Mouse (Mus musculus): ENCODE measurements around the gene Pfdn5. TPM values are rescaled to one million over a fixed set of nuclear protein-coding genes. Genes with fewer than 3 reads are reported as not detected.
A peak's percentile ranks its signal among the peaks of the same experiment; 100 is the strongest.

Pfdn5 gene
- 314 and 380 TPM in 2 replicates for polyA plus RNA-seq (2015; fragmentation: Nextera tagmentation; extraction: Ambion mirVana)

DNA sequence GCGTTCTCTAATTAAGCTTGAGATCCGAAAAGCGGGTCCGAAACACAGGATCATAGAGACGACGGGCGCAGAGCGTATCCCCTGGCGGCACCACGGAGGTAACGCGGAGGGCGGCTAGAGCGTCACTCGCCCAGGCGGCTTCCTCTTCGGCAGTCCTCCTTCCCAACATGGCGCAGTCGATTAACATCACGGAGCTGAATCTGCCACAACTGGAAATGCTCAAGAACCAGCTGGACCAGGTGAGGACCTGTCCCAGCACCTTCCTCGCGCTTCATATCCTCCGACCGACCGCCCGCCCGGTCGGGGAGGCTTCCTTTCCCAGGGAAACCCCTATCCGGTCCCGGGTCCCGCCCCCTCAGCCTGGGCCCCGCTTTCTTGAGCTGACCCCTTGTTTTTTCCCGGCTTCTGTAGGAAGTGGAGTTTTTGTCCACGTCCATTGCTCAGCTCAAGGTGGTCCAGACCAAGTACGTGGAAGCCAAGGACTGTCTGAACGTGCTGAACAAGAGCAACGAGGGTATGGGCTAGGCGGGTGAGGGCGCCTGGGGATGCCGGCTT lies at the start of gene Pfdn5:
Gene Pfdn5 (plus strand): TSS at position 95 of the 555 bp plus-strand sequence.
- H3K9ac ChIP-seq = peak within 1 kb of the TSS; percentile 57
- ATAC-seq (ENCODE audit: insufficient number of reproducible peaks, low FRiP score, low TSS enrichment, low read depth) = peak; percentile 78
- peaks cover 60% of the 10 kb centered on the region for H3K36me3 ChIP-seq
- WGBS = under 1% methylated on average over 40 of the region's 40 CpGs
- H3K4me2 ChIP-seq = peak within 1 kb of the TSS; percentile 52
- H3K27ac ChIP-seq = peak within 1 kb of the TSS; percentile 75
- no peaks in the 10 kb centered on the region for H3K27me3 ChIP-seq
- H3K4me3 ChIP-seq = peak within 1 kb of the TSS; percentile 70
- H3K9me3 ChIP-seq = no peaks in the 10 kb centered on the region
- H3K4me1 ChIP-seq = peaks cover 13% of the 10 kb centered on the region

DNA sequence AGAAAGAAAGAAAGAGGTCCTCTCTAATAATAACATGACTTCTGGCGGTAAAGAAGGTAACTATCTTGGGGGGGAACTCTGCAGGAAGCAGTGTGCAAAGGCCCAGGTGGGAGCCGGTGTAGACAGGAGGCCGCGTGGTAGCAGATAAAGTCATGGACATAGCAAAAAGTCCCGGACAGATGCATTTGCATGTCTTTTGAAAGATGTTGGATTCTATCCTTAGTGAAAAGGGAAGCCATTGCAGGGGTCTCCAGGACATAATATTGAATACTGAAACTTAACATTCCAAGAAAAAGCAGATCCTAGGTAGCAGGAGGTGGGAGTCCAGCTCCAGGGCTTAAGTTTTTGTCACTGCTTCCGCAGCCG lies 47.2 kb upstream of the Pfdn5 start:
- Histone ChIP-seq H3K4me2 (peak overlapping the region; percentile 61), H3K9ac (0 out of 2 replicates have a peak overlapping the region, but pooled peaks have one; percentile 18), H3K36me3 (peaks cover 20% of the 10 kb centered on the region), H3K9me3 (no peaks in the 10 kb centered on the region), H3K27ac (peak overlapping the region; percentile 92), H3K4me3 (peak overlapping the region; percentile 93), H3K4me1 (peaks cover 20% of the 10 kb centered on the region), H3K27me3 (no peaks in the 10 kb centered on the region)
- no peak for ATAC-seq (ENCODE audit: insufficient number of reproducible peaks, low FRiP score, low TSS enrichment, low read depth)
- WGBS = 34% methylated on average over 7 of the region's 7 CpGs

DNA sequence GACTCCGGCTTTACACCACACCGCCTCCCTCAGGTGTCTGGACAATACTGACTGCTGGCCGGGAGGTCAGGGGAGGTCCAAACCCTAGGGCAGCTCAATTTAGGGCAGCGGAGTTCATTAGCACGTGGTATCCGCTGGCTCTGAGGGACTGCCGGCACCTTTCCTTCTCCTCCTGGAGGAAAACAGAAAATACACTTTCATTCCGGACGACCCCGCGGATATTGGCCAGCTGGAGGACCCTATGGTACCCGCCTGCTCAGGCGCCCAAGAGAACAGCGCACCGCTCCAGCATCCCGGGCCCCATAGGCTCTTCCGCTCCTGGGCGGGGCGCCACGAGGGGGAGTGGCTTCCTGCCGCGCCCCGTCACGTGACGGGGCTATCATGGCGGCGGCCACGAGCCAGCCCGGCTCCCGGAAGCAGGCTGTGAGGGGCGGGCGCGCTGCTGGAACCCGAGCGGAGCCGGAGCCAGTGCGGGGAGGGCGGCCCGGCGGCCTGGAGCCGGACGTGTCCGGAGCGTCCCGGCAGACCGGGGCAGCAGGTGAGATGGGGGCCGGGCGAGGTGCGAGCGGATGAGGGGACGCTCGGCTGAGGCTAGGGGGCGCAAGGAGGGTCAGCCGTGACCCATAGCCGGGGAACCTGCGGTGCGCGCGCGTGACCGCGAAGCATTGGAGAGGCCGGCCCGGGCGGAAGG lies 46.7 kb upstream of the Pfdn5 start, which contains the start of gene Mfsd5:
Gene Mfsd5 (plus strand): TSS at position 363 of the 691 bp plus-strand sequence.
- H3K9ac ChIP-seq = peak within 1 kb of the TSS; percentile 71
- peaks cover 20% of the 10 kb centered on the region for H3K4me1 ChIP-seq
- peak within 1 kb of the TSS; percentile 92 for H3K27ac ChIP-seq
- no peaks in the 10 kb centered on the region for H3K9me3 ChIP-seq
- H3K36me3 ChIP-seq = peaks cover 20% of the 10 kb centered on the region
- under 1% methylated on average over 65 of the region's 65 CpGs for WGBS
- H3K4me3 ChIP-seq = peak within 1 kb of the TSS; percentile 93
- H3K27me3 ChIP-seq = no peaks in the 10 kb centered on the region
- ATAC-seq (ENCODE audit: insufficient number of reproducible peaks, low FRiP score, low TSS enrichment, low read depth) = peak; percentile 90
- peak within 1 kb of the TSS; percentile 61 for H3K4me2 ChIP-seq

DNA sequence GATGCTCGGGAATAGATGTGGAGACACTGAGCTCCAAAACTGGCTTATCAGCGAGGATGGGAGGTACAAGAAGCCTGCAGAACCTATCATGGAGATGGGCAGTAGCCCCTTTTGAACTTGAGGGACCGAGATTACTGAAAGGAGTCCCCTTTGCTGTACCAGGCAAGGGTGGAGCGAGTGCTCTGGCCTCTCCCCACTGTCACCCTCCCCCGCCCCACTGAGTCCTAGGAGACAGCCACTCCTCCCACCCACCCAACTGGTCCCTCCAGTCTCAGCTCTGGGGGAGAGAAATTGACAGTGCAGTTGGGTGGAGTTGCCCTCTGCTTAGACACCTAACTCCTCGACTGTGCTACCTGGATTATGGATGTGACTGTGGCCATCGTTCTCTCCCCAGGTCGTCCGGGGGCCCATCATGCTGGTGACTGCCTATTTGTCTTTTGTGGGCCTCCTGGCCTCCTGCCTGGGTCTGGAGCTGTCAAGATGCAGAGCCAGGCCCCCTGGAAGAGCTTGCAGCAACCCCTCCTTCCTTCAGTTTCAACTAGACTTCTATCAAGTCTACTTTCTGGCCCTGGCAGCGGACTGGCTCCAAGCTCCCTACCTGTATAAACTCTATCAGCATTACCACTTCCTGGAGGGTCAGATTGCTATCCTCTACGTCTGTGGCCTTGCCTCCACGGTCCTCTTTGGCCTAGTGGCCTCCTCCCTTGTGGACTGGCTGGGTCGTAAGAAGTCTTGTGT lies 46.0 kb upstream of the Pfdn5 start:
- WGBS = 24% methylated on average over 13 of the region's 13 CpGs
- ATAC-seq (ENCODE audit: insufficient number of reproducible peaks, low FRiP score, low TSS enrichment, low read depth) = peak; percentile 33

DNA sequence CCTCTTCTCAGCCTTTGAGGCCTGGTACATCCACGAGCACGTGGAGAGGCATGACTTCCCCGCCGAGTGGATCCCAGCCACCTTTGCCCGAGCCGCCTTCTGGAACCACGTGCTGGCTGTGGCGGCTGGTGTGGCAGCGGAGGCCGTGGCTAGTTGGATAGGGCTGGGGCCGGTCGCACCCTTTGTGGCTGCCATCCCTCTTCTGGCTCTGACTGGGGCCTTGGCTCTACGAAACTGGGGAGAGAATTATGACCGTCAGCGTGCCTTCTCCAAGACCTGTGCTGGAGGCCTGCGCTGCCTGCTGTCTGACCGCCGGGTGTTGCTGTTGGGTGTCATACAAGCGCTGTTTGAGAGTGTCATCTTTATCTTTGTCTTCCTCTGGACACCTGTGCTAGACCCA lies 45.3 kb upstream of the Pfdn5 start:
- peaks cover 20% of the 10 kb centered on the region for H3K36me3 ChIP-seq
- peak overlapping the region; percentile 93 for H3K4me3 ChIP-seq
- peaks cover 20% of the 10 kb centered on the region for H3K4me1 ChIP-seq
- H3K4me2 ChIP-seq = peak overlapping the region; percentile 61
- no peak for ATAC-seq (ENCODE audit: insufficient number of reproducible peaks, low FRiP score, low TSS enrichment, low read depth)
- WGBS = 93% methylated on average over 19 of the region's 19 CpGs
- H3K27me3 ChIP-seq = no peaks in the 10 kb centered on the region
- H3K9me3 ChIP-seq = no peaks in the 10 kb centered on the region
- H3K9ac ChIP-seq = no peak overlapping the region
- H3K27ac ChIP-seq = peak overlapping the region; percentile 92; the same call in 1 of the 2 replicates

More for the DNA sequence above, 46.0 kb upstream of the Pfdn5 start:
- peak overlapping the region; percentile 61 for H3K4me2 ChIP-seq
- H3K9me3 ChIP-seq = no peaks in the 10 kb centered on the region
- H3K9ac ChIP-seq = peak overlapping the region; percentile 71
- peaks cover 20% of the 10 kb centered on the region for H3K4me1 ChIP-seq
- no peaks in the 10 kb centered on the region for H3K27me3 ChIP-seq
- H3K36me3 ChIP-seq = peaks cover 20% of the 10 kb centered on the region
- peak overlapping the region; percentile 92 for H3K27ac ChIP-seq
- H3K4me3 ChIP-seq = peak overlapping the region; percentile 93

- Histone ChIP-seq H3K36me3 (peaks cover 20% of the 10 kb centered on the region), H3K27me3 (no peaks in the 10 kb centered on the region), H3K4me3 (no peak overlapping the region), H3K4me2 (no peak overlapping the region), H3K9ac (no peak overlapping the region), H3K4me1 (peaks cover 20% of the 10 kb centered on the region), H3K9me3 (no peaks in the 10 kb centered on the region), H3K27ac (no peak overlapping the region)
- ATAC-seq (ENCODE audit: insufficient number of reproducible peaks, low FRiP score, low TSS enrichment, low read depth) = no peak
- 75% methylated on average over 8 of the region's 8 CpGs for WGBS
Measured at GRCm38 (mm10) chr15:102282463-102283292, 43.2 kb upstream of the Pfdn5 start.

DNA sequence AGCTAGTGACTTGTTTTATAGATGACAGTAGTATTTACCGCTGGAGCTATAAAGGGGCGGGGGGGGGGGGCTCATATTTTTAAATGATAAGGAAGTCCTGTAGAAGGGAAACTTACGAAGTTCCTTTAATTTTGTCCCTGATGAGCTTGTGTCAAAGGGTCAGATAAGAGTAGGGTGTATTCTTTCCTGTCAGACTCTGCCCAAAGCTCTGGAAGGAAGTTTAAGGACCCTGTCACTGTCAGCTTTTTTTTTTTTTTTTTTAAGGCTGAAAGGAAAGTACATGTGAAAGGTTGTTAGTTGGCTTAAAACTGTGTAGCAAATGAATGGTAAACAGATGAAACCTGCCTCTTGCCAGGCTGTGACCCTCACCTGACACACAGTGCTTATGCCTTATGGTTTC lies 42.3 kb upstream of the Pfdn5 start:
- H3K9me3 ChIP-seq = no peaks in the 10 kb centered on the region
- no peak overlapping the region for H3K9ac ChIP-seq
- H3K27ac ChIP-seq = no peak overlapping the region
- H3K4me2 ChIP-seq = no peak overlapping the region
- WGBS = 71% methylated on average over 3 of the region's 3 CpGs
- no peak overlapping the region for H3K4me3 ChIP-seq
- peaks cover 20% of the 10 kb centered on the region for H3K4me1 ChIP-seq
- no peaks in the 10 kb centered on the region for H3K27me3 ChIP-seq
- peaks cover 20% of the 10 kb centered on the region for H3K36me3 ChIP-seq
- no peak for ATAC-seq (ENCODE audit: insufficient number of reproducible peaks, low FRiP score, low TSS enrichment, low read depth)

DNA sequence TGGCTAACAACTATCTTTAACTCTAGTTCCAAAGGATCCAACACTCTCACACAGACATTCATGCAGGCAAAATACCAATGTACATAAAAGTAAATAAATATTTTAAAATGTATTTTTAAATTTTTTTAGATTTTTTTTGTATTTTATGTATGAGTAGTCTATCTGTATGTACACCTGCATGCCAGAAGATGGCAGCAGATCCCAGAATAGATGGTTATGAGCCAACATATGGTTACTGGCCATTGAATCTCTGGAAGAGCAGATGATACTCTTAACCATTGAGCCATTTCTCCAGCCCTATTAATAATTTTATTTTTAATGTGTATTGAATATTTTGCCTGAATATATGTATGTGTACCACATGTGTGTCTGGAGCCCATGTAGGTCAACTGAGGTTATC lies 38.5 kb upstream of the Pfdn5 start:
- Histone ChIP-seq H3K27me3 (no peaks in the 10 kb centered on the region), H3K4me3 (no peak overlapping the region), H3K9me3 (no peaks in the 10 kb centered on the region), H3K4me1 (no peaks in the 10 kb centered on the region), H3K27ac (no peak overlapping the region), H3K36me3 (0 out of 2 replicates have a peak, but pooled peaks cover 4% of the 10 kb centered on the region), H3K9ac (no peak overlapping the region), H3K4me2 (no peak overlapping the region)
- no peak for ATAC-seq (ENCODE audit: insufficient number of reproducible peaks, low FRiP score, low TSS enrichment, low read depth)

GRCm38 (mm10) chr15:102295633-102296367 lies 30.1 kb upstream of the Pfdn5 start, which contains the start of gene Espl1:
Gene Espl1 (plus strand): TSS chr15:102296266.
- H3K9me3 ChIP-seq = no peaks in the 10 kb centered on the region
- H3K27me3 ChIP-seq = no peaks in the 10 kb centered on the region
- ATAC-seq (ENCODE audit: insufficient number of reproducible peaks, low FRiP score, low TSS enrichment, low read depth) = peak; percentile 95
- H3K36me3 ChIP-seq = peaks cover 17% of the 10 kb centered on the region
- peak within 1 kb of the TSS; percentile 92 for H3K4me2 ChIP-seq
- peak within 1 kb of the TSS; percentile 77 for H3K4me3 ChIP-seq
- H3K4me1 ChIP-seq = peaks cover 7% of the 10 kb centered on the region
- H3K9ac ChIP-seq = peak within 1 kb of the TSS; percentile 47
- 6% methylated on average over 25 of the region's 25 CpGs for WGBS
- H3K27ac ChIP-seq = no peak within 1 kb of the TSS

DNA sequence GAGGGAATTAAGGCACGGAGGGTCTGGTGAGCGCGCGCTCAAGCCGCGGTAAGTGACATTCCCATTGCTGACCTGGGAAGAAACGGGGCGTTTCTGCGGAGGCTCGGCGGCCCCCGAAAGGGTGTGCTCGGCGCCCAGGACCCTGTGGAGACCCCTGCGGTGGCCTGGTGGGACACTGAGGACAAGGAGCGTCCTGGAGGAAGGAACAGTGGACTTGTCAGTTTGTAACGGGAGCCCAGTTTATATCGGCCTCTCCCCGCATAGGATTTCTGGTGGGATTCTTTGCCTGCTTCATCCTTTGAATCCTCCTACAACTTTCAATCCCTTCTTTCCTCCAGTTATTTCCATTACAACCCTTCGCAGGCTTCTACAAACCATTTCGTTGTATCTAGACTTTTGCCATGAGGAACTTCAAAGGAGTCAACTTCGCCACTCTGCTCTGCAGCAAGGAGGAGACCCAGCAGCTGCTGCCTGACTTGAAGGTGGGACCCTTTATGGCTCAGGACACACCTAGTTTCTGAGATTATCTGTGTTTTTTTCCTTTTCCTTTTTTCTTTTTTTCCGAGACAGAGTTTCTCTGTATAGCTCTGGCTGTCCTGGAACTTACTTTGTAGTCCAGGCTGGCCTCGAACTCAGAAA lies 29.4 kb upstream of the Pfdn5 start:
- H3K4me2 ChIP-seq = peak overlapping the region; percentile 92
- H3K9me3 ChIP-seq = no peaks in the 10 kb centered on the region
- H3K4me3 ChIP-seq = peak overlapping the region; percentile 77
- peak; percentile 12; the same call in 1 of the 2 replicates for ATAC-seq (ENCODE audit: insufficient number of reproducible peaks, low FRiP score, low TSS enrichment, low read depth)
- H3K27me3 ChIP-seq = no peaks in the 10 kb centered on the region
- peak overlapping the region; percentile 47 for H3K9ac ChIP-seq
- H3K4me1 ChIP-seq = peaks cover 7% of the 10 kb centered on the region
- 5% methylated on average over 24 of the region's 24 CpGs for WGBS
- H3K36me3 ChIP-seq = peaks cover 22% of the 10 kb centered on the region
- H3K27ac ChIP-seq = no peak overlapping the region
